Mouse (Mus musculus): Measurements from ENCODE around the gene Hnrnpab.

GRCm38 (mm10) chr11:51652889-51653418 is 46.3 kb upstream of the Hnrnpab start:
- no peak for TF ChIP-seq CTCF (IDR thresholded peaks at IDR 0.05)
- TF ChIP-seq EP300 (IDR thresholded peaks at IDR 0.05): no peak
